Mouse (Mus musculus) neural tube, embryonic 14.5 days (tissue): Measurements from ENCODE around the gene Dpy19l3. TPM values are rescaled to one million over a fixed set of nuclear protein-coding genes. Genes with fewer than 3 reads are reported as not detected.
A peak's percentile ranks its signal among the peaks of the same experiment; 100 is the strongest.

Experiments
- ATAC-seq: fragments of 200-750 bp; cut with Nextera tagmentation; 2 replicates; pipeline ENCODE4 v1.8.0; 2017; ENCODE audit warnings: low read depth, mild to moderate bottlenecking, moderate TSS enrichment, moderate library complexity
- H3K27ac ChIP-seq: fragments of 300-500 bp; sonication (generic); 2 replicates; pipeline ENCODE4 v1.5.1; 2014; ENCODE audit warnings: low read depth, mild to moderate bottlenecking, control low read depth, low read length, moderate library complexity, mixed read lengths
- H3K27me3 ChIP-seq: fragments of 300-500 bp; sonication (generic); 2 replicates; pipeline ENCODE4 v1.6.1; 2014; ENCODE audit warnings: low read length; ENCODE audit not compliant: control insufficient read depth, insufficient read depth
- H3K36me3 ChIP-seq: fragments of 300-500 bp; sonication (generic); 2 replicates; pipeline ENCODE4 v1.6.1; 2014; ENCODE audit warnings: low read length, mixed read lengths; ENCODE audit not compliant: control insufficient read depth, insufficient read depth
- H3K4me1 ChIP-seq: fragments of 300-500 bp; sonication (generic); 2 replicates; pipeline ENCODE4 v1.6.1; 2014; ENCODE audit warnings: low read length; ENCODE audit not compliant: control insufficient read depth, insufficient read depth
- H3K4me2 ChIP-seq: fragments of 300-500 bp; sonication (generic); 2 replicates; pipeline ENCODE4 v1.6.1; 2014; ENCODE audit warnings: mild to moderate bottlenecking, low read depth, low read length, control low read depth
- H3K4me3 ChIP-seq: fragments of 300-500 bp; sonication (generic); 2 replicates; pipeline ENCODE4 v1.5.1; 2014; ENCODE audit warnings: low read depth, low read length, control low read depth, mixed read lengths
- H3K9ac ChIP-seq: fragments of 300-500 bp; sonication (generic); replicated peaks from 2 replicates; pipeline ENCODE4 v1.6.1; 2014; ENCODE audit warnings: low read depth, mild to moderate bottlenecking, control low read depth, low read length, mixed read lengths
- H3K9me3 ChIP-seq: fragments of 300-500 bp; sonication (generic); 2 replicates; pipeline ENCODE4 v1.6.1; 2016; ENCODE audit warnings: low read length; ENCODE audit not compliant: control insufficient read depth
- WGBS: fragments of 180-500 bp; shearing (Covaris S2); extraction: QIAGEN DNeasy Blood & Tissue Kit; methylation state at CpG from one replicate; pipeline ENCODE4 v1.1.7; 2014; 5-methylcytosine and 5-hydroxymethylcytosine counted together
- polyA plus RNA-seq: library from polyadenylated mRNA; unstranded; fragments of >200 nt; fragmentation: Nextera tagmentation; extraction: Ambion mirVana; gene quantifications from 2 replicates; pipeline ENCODE4 v1.2.1, GENCODE M21; 2014

The Dpy19l3 gene
- 56.2 and 62.2 TPM in 2 replicates for polyA plus RNA-seq

DNA sequence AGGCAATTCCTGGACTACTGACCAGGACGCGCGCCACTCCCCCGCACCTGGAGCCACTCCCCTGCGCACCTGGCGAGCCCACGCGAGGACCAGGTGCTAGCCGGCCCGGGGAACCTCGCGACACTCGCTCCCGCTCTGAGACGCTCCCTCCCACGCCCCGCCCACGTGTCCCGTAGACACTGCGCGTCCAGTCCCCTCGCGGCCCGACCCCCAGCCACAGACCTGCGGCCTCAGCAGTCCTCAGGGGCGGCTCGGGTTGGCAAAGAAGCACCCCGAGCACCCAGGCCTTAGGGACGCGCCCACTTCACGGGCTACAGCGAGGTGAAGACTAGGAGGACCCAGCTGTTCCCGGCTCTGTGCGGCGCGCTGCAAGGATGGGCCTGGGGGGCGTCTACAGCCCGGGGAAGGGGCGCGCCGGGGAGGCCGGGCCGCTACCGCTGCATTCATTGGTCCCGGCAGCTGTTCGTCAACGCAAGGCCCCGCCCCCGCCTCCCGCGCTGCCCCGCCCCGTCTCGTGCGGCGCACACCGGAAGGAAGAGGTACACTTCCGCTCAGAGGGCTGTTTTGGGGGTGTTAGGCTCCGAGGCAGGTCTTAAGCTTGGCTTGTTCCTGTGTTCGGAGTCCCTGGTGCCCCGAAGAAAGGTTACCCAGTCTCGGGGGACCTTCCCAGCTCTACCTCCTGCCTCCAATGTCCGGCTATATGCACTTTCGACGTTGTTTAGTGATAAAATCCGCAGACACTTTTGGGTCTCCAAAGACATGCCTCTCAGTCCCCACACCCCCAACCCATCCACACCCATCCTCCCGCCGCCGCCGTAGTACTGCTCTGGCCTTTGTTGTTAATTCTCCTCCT is at the start of gene Dpy19l3:
Gene Dpy19l3 (minus strand): TSS at position 422 of the 853 bp plus-strand sequence.
- Histone ChIP-seq H3K4me3 (peak within 1 kb of the TSS; percentile 65), H3K9ac (peak within 1 kb of the TSS; percentile 69), H3K27ac (peak within 1 kb of the TSS; percentile 30), H3K36me3 (peaks cover 6% of the 10 kb centered on the region), H3K9me3 (no peaks in the 10 kb centered on the region), H3K4me1 (no peaks in the 10 kb centered on the region; the same call in 1 of the 2 replicates), H3K4me2 (peak within 1 kb of the TSS; percentile 98), H3K27me3 (no peaks in the 10 kb centered on the region)
- ATAC-seq, result peak; percentile 98
- WGBS, result under 1% methylated on average over 47 of the region's 70 CpGs

DNA sequence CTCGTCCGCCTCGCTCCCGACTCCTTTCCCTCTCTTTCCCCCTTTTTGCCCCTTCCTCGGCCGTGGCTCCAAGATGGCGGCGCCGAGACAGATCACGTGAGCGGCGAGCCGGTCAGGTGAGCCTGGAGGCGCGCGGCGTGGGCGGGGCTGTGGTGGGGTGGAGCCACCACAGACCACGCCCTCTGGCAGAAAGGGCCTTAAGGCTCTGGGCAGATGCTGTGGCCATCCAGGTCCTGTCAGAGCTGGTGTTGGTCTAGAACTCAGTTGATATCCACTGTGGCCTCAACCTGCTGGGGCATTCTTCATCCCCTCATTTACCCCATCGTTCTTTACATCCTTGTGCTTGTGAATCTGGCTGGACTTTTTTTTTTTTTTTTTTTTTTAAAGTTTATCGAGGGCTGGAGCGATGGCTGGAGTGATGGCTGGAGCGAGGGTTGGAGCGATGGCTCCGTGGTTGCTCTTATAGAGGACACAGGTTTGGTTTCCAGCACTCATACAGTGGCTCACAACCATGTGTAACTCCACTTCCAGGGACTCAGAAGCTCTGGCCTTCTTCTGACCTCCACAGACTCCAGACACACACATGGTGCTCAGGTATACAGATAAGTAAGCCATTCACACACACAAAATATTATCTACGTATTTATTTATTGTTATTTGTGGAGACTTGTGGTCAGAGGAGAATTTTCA is 48.8 kb upstream of the Dpy19l3 start, which contains the start of gene Zfp507:
Gene Zfp507 (minus strand): TSS at position 98 of the 690 bp plus-strand sequence.
- H3K4me3 ChIP-seq, result peak within 1 kb of the TSS; percentile 94
- no peaks in the 10 kb centered on the region for H3K27me3 ChIP-seq
- peak within 1 kb of the TSS; percentile 91 for H3K4me2 ChIP-seq
- WGBS, result 20% methylated on average over 26 of the region's 26 CpGs
- H3K27ac ChIP-seq, result peak within 1 kb of the TSS; percentile 88
- no peaks in the 10 kb centered on the region for H3K9me3 ChIP-seq
- H3K36me3 ChIP-seq, result peaks cover 19% of the 10 kb centered on the region
- H3K4me1 ChIP-seq, result peaks cover 11% of the 10 kb centered on the region
- peak; percentile 95 for ATAC-seq
- H3K9ac ChIP-seq, result peak within 1 kb of the TSS; percentile 97

DNA sequence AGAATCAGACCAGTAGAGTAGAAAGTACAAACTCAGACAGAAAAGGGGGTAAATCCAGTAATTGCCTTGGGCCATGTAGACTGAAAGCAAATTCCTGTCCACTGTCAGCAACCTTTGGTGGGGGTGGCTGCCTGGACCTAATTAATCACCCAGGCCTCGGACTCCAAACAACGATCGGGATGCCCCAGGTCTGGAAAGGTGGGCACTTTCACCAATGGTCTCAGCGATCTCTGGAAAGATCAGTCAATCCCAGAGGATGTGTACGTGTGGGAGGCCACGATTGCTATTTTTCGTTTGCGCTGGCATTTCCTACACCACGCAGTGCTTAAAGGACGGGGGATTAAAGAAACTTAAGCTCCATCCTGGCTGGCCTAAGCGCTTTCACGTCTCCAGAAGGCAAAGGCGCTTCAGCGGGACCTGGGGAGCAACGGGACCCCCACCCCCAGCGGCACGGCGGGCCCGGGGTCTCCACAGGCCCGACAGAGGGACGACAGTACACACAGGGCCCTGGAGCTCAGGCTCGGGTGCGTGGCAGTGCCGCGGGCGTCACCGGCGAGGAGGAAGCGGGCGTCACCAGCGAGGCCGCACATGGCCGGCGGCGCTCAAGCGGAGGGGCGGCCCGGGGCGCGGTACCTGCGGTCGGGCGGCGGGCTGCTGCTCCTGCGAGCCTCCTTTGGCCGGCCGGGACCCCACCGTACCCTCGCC is 48.1 kb upstream of the Dpy19l3 start:
- peaks cover 11% of the 10 kb centered on the region for H3K4me1 ChIP-seq
- H3K9ac ChIP-seq, result peak overlapping the region; percentile 97
- H3K36me3 ChIP-seq, result peaks cover 21% of the 10 kb centered on the region
- H3K27ac ChIP-seq, result peak overlapping the region; percentile 88
- H3K4me3 ChIP-seq, result peak overlapping the region; percentile 94
- ATAC-seq, result peak; percentile 93
- H3K27me3 ChIP-seq, result no peaks in the 10 kb centered on the region
- peak overlapping the region; percentile 91 for H3K4me2 ChIP-seq
- no peaks in the 10 kb centered on the region for H3K9me3 ChIP-seq
- WGBS, result under 1% methylated on average over 42 of the region's 49 CpGs

- H3K9me3 ChIP-seq, result no peaks in the 10 kb centered on the region
- 63% methylated on average over 7 of the region's 7 CpGs for WGBS
- no peaks in the 10 kb centered on the region for H3K27me3 ChIP-seq
- H3K4me3 ChIP-seq, result no peak overlapping the region
- H3K27ac ChIP-seq, result no peak overlapping the region
- no peak overlapping the region for H3K4me2 ChIP-seq
- peaks cover 4% of the 10 kb centered on the region; the same call in 1 of the 2 replicates for H3K4me1 ChIP-seq
- H3K36me3 ChIP-seq, result peaks cover 59% of the 10 kb centered on the region
- H3K9ac ChIP-seq, result no peak overlapping the region
- no peak for ATAC-seq
Measured at GRCm38 (mm10) chr7:35796123-35796522, 41.9 kb upstream of the Dpy19l3 start.

DNA sequence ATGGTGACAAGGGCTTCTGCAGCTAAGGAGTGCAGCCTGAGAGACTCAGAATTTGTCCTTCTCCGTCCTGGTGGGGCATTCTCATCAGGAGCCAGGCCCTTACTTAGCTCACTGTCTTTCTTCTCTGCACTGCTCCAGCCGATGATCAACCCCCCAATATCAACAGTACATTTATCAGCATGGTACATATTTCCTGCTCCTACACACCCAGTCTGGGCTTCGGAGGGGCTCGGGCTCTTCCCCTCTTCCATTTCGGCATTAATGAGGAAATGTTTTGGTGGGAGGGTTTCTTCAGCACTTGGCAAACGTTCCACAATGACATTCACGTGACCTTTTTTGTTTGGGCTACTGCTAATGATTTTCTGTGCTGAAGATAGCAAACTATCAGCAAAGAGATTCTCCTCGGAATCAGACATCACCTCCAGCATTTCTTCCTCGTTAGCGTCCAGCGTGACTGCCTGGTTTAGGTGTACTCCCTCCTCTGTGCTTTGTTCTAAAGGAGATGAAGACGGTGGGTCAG is 40.0 kb upstream of the Dpy19l3 start:
- Histone ChIP-seq H3K36me3 (peaks cover 56% of the 10 kb centered on the region), H3K27ac (no peak overlapping the region), H3K4me1 (0 out of 2 replicates have a peak, but pooled peaks cover 4% of the 10 kb centered on the region), H3K4me3 (no peak overlapping the region), H3K9me3 (no peaks in the 10 kb centered on the region), H3K9ac (no peak overlapping the region), H3K4me2 (no peak overlapping the region), H3K27me3 (no peaks in the 10 kb centered on the region)
- ATAC-seq, result no peak
- 91% methylated on average over 12 of the region's 12 CpGs for WGBS

DNA sequence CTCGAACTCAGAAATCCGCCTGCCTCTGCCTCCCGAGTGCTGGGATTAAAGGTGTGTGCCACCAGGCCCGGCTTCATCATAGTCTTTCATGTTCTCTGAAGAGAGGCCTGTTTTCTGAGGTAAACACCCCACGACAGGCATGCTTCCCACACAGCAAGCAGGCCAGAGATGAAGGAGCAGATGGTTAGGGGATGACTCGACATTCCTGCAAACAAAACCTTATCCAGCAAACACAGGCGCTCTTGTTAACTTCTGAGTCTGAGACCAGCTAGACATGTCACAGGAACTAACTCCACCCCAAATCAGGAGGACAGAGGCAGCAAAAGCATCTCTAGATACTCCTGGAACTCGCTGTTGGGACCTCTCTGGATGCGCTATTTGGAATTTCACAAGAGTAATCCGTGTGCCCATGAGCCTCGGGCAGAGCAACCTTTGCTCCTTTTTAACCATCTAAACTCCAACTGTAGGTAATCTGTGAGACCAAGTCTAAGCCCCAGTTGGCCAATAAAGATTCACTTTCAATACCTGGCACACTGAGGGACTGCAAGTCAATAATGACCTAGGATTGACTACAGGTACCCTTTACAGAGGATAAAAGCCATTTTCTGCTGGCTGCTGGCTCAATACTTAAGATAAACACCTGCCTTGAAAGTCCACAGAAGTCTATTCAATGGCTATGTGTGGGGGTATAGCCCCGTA is 38.0 kb upstream of the Dpy19l3 start:
- 0 out of 2 replicates have a peak, but pooled peaks cover 4% of the 10 kb centered on the region for H3K4me1 ChIP-seq
- peaks cover 46% of the 10 kb centered on the region for H3K36me3 ChIP-seq
- no peaks in the 10 kb centered on the region for H3K27me3 ChIP-seq
- no peaks in the 10 kb centered on the region for H3K9me3 ChIP-seq
- no peak overlapping the region for H3K4me2 ChIP-seq
- H3K9ac ChIP-seq, result no peak overlapping the region
- ATAC-seq, result no peak
- H3K4me3 ChIP-seq, result no peak overlapping the region
- WGBS, result 89% methylated on average over 12 of the region's 12 CpGs
- H3K27ac ChIP-seq, result no peak overlapping the region

- no peak for ATAC-seq
- peaks cover 54% of the 10 kb centered on the region for H3K36me3 ChIP-seq
- H3K4me2 ChIP-seq, result no peak overlapping the region
- H3K9me3 ChIP-seq, result no peaks in the 10 kb centered on the region
- 21% methylated on average over 8 of the region's 8 CpGs for WGBS
- 0 out of 2 replicates have a peak, but pooled peaks cover 4% of the 10 kb centered on the region for H3K4me1 ChIP-seq
- H3K27me3 ChIP-seq, result no peaks in the 10 kb centered on the region
- no peak overlapping the region for H3K4me3 ChIP-seq
- H3K9ac ChIP-seq, result no peak overlapping the region
- peak overlapping the region; percentile 60; the same call in 1 of the 2 replicates for H3K27ac ChIP-seq
Measured at GRCm38 (mm10) chr7:35790926-35791325, 36.7 kb upstream of the Dpy19l3 start.

DNA sequence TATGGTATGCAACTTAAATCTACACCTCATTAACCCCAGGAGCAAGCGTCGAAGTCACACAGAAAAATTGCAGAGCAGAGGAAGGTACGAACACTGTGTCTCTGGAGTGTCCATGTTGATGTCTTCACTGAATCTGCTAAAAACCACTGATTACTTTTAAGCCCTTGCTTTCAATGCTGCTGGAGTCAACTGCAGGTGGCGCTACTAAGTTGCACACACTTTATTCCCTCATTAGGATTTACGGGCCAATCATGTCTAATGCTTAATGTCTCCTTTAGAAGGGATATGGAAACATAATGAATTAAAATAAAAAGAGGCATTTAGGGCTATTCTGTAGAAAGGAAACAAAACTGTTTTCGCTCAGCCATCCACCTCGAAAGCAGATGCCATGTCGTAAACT is 35.9 kb upstream of the Dpy19l3 start:
- no peak overlapping the region for H3K9ac ChIP-seq
- H3K4me3 ChIP-seq, result no peak overlapping the region
- H3K4me2 ChIP-seq, result no peak overlapping the region
- ATAC-seq, result no peak
- H3K9me3 ChIP-seq, result no peaks in the 10 kb centered on the region
- 0 out of 2 replicates have a peak, but pooled peaks cover 4% of the 10 kb centered on the region for H3K4me1 ChIP-seq
- no peaks in the 10 kb centered on the region for H3K27me3 ChIP-seq
- no peak overlapping the region for H3K27ac ChIP-seq
- 37% methylated on average over 8 of the region's 8 CpGs for WGBS
- peaks cover 52% of the 10 kb centered on the region for H3K36me3 ChIP-seq
